Mouse (Mus musculus): ENCODE results near the gene Ube2o.

The Ube2o gene

GRCm38 (mm10) chr11:116543110-116543509 lies 38.1 kb downstream of the Ube2o start:
- peak; percentile 44 for DNase-seq (ENCODE audit: low read depth, low spot score)

- no peak for DNase-seq (ENCODE audit: low read depth, low spot score)
Observed at GRCm38 (mm10) chr11:116541183-116541582, 40.1 kb downstream of the Ube2o start.

- no peak for DNase-seq (ENCODE audit: low read depth, low spot score)
Observed at GRCm38 (mm10) chr11:116538142-116538735, 43.0 kb downstream of the Ube2o start.

- DNase-seq (ENCODE audit: low read depth, low spot score), result no peak
Observed at GRCm38 (mm10) chr11:116537388-116537787, 43.9 kb downstream of the Ube2o start.

GRCm38 (mm10) chr11:116536685-116537084 lies 44.6 kb downstream of the Ube2o start:
- DNase-seq (ENCODE audit: low read depth, low spot score), result no peak

- DNase-seq (ENCODE audit: low read depth, low spot score), result peak; percentile 48
Observed at GRCm38 (mm10) chr11:116534154-116534865, 46.9 kb downstream of the Ube2o start.

- no peak for DNase-seq (ENCODE audit: low read depth, low spot score)
Observed at GRCm38 (mm10) chr11:116533341-116534153, 47.7 kb downstream of the Ube2o start.

- DNase-seq (ENCODE audit: low read depth, low spot score), result no peak
Observed at GRCm38 (mm10) chr11:116532810-116533338, 48.4 kb downstream of the Ube2o start.

GRCm38 (mm10) chr11:116532262-116532809 lies 48.9 kb downstream of the Ube2o start:
- DNase-seq (ENCODE audit: low read depth, low spot score), result no peak

- no peak for DNase-seq (ENCODE audit: low read depth, low spot score)
Observed at GRCm38 (mm10) chr11:116531371-116532191, 49.7 kb downstream of the Ube2o start.

GRCm38 (mm10) chr11:116530187-116531147 lies 50.8 kb downstream of the Ube2o start, which contains the start of gene Sphk1:
Gene Sphk1, plus strand, starts transcription at chr11:116530925.
- no peak for DNase-seq (ENCODE audit: low read depth, low spot score)

GRCm38 (mm10) chr11:116528636-116529320 lies 52.5 kb downstream of the Ube2o start:
- no peak for DNase-seq (ENCODE audit: low read depth, low spot score)

GRCm38 (mm10) chr11:116523699-116524189 lies 57.5 kb downstream of the Ube2o start:
- no peak for DNase-seq (ENCODE audit: low read depth, low spot score)

GRCm38 (mm10) chr11:116522886-116523698 lies 58.2 kb downstream of the Ube2o start:
- no peak for DNase-seq (ENCODE audit: low read depth, low spot score)

- DNase-seq (ENCODE audit: low read depth, low spot score), result no peak
Observed at GRCm38 (mm10) chr11:116522046-116522445, 59.2 kb downstream of the Ube2o start.

- peak; percentile 51 for DNase-seq (ENCODE audit: low read depth, low spot score)
Observed at GRCm38 (mm10) chr11:116521143-116521542, 60.1 kb downstream of the Ube2o start.

GRCm38 (mm10) chr11:116518482-116518881 lies 62.8 kb downstream of the Ube2o start:
- DNase-seq (ENCODE audit: low read depth, low spot score), result no peak
